Mouse (Mus musculus) liver, embryonic 14.5 days (tissue): ENCODE data around the gene Nkx2-5.

Experiments
- CTCF ChIP-seq: IDR thresholded peaks from 2 replicates; pipeline ENCODE4 v1.5.1; 2016; ENCODE audit warnings: antibody characterized with exemption, low read depth, control low read depth
- EP300 ChIP-seq: IDR thresholded peaks from 2 replicates; pipeline ENCODE4 v1.6.1; 2016; ENCODE audit warnings: antibody characterized with exemption, low read depth

- TF ChIP-seq EP300, result no peak
- TF ChIP-seq CTCF, result no peak
Observed at GRCm38 (mm10) chr17:26892635-26893375, 48.0 kb upstream of the Nkx2-5 start.
